Comparison of ENCODE assay signal across 10 mouse cellular contexts in the genomic region with DNA sequence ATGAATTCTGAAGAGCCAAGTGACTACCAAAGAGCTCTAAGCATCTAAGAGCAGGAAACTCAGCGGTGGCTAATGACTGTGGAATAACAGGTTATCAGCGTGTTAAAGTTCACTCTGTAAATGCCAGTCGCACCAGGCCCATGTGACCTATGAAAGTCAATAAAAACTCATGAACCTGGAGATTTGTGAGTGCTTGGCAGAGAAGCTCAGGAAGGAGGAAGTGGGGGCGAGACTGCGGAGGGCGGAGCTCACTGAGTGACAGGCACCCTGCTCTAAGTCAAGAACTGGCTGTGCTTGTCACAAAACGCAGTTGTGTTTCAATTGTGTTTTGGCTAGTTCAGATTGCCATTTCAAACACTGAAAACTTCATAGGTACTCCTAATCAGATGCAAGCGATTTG.
A peak's percentile ranks its signal among the peaks of the same experiment; 100 is the strongest.
DNase-seq lines count a peak whose midpoint lies in the region; ATAC-seq and TF ChIP-seq lines count a peak whose summit lies in the region.
"Had no signal": no experiment of that assay in that cellular context is flagged by ENCODE, and none has a peak within 500 bp of the region (broad histone marks: within the 10 kb centered on the region; RNA-seq: fewer than 3 reads in every experiment).

No protein-coding gene starts in this region.

- DNase-seq in B cell, adult 2 months = peak; percentile 69 to 73
- peak; percentile 36 for DNase-seq in G1E (ENCODE audit: low spot score)
- DNase-seq in kidney, postnatal 10 days = peak; percentile 65
- DNase-seq in adipocyte (ENCODE audit: low spot score) = no peak
- DNase-seq in cerebellum, postnatal 4 days (ENCODE audit: low spot score in 2 of 2) = no peak
- no peak for DNase-seq in cerebellum, adult 11 months
- DNase-seq in MN1 (ENCODE audit: low spot score) = no peak
- DNase-seq: forebrain, postnatal 0 days had no signal

- no peaks in the 10 kb centered on the region for H3K27me3 ChIP-seq in G1E (ENCODE audit: insufficient read depth, low read length)

- no peaks in the 10 kb centered on the region for H3K9me3 ChIP-seq in G1E (replicated peaks)
- H3K9me3 ChIP-seq: midbrain, embryonic 10.5 days had no signal

- H3K4me1 ChIP-seq in G1E (ENCODE audit: insufficient read depth, low read depth, low read length) = peaks cover 4% of the 10 kb centered on the region; the same call in 1 of the 2 replicates
- H3K4me1 ChIP-seq: midbrain, embryonic 10.5 days had no signal

- H3K4me3 ChIP-seq in G1E (ENCODE audit: low read depth, low read length) = no peak overlapping the region
- H3K4me3 ChIP-seq: midbrain, embryonic 10.5 days had no signal

- no peak for TF ChIP-seq CTCF in G1E (IDR thresholded peaks at IDR 0.05; ENCODE audit: low read depth, low read length)

- ATAC-seq in G1E (ENCODE audit: extremely low read depth, insufficient number of reproducible peaks, low FRiP score, poor library complexity, severe bottlenecking) = peak; percentile 48; the same call in 1 of the 2 replicates
- peak; percentile 81 for ATAC-seq in megakaryocyte progenitor cell, adult 5-6 weeks (replicated peaks; ENCODE audit: poor library complexity)
- ATAC-seq: forebrain, postnatal 0 days had no signal

- peaks cover 65% of the 10 kb centered on the region for H3K36me3 ChIP-seq in G1E (replicated peaks)

Comparison
In these comparisons a context has a peak if more than half of its experiments do, and no peak if none do; other contexts are left out.
1. DNase-seq: peak in B cell, adult 2 months (2 of 2), G1E (single experiment) and kidney, postnatal 10 days (single experiment); none in adipocyte (single experiment), cerebellum, postnatal 4 days (0 of 2), cerebellum, adult 11 months (single experiment) and MN1 (single experiment).